Mouse (Mus musculus) heart, adult 2 months (tissue): Measurements from ENCODE around the gene Ntng2.

Source experiments
- CTCF ChIP-seq: fragments of 200-600 bp; IDR thresholded peaks from 2 replicates; pipeline ENCODE4 v1.8.1; 2022; ENCODE audit warnings: antibody characterized with exemption, mild to moderate bottlenecking, moderate library complexity
- POLR2A ChIP-seq: fragments of 200-500 bp; IDR thresholded peaks from 2 replicates; pipeline ENCODE4 v1.6.1; 2011; ENCODE audit warnings: mild to moderate bottlenecking, low read depth, low read length, control low read depth; ENCODE audit not compliant: insufficient read depth

GRCm38 (mm10) chr2:29245341-29245779 lies 7.4 kb downstream of the Ntng2 start:
- no peak for TF ChIP-seq POLR2A
- TF ChIP-seq CTCF = peak; percentile 59
